In genomic region chr1:78396320-78396913, GRCm38 (mm10) we compare ENCODE assay signal across 9 mouse cellular contexts.
A peak's percentile ranks its signal among the peaks of the same experiment; 100 is the strongest.
DNase-seq lines count a peak whose midpoint lies in the region; ATAC-seq and TF ChIP-seq lines count a peak whose summit lies in the region.
"Had no signal": no experiment of that assay in that cellular context is flagged by ENCODE, and none has a peak within 500 bp of the region (broad histone marks: within the 10 kb centered on the region; RNA-seq: fewer than 3 reads in every experiment).

No protein-coding gene starts in this region.

- H3K4me1 ChIP-seq in heart, embryonic 13.5 days, result peaks cover 16% of the 10 kb centered on the region
- peaks cover 1% of the 10 kb centered on the region; the same call in 1 of the 2 replicates for H3K4me1 ChIP-seq in heart, adult 2 months (ENCODE audit: control insufficient read depth, insufficient read depth, low read length)
- H3K4me1 ChIP-seq in midbrain, embryonic 11.5 days (ENCODE audit: control insufficient read depth, insufficient read depth, low read length), result peaks cover 13% of the 10 kb centered on the region
- peaks cover 11% of the 10 kb centered on the region for H3K4me1 ChIP-seq in midbrain, embryonic 13.5 days (replicated peaks)

- intact Hi-C loops in heart, adult 2 months (cut with DNase I), result no loop called here

- 25% methylated on average over 8 of the region's 8 CpGs for WGBS in heart, embryonic 13.5 days
- WGBS in heart, adult 2 months, result 32% methylated on average over 8 of the region's 8 CpGs
- 52% methylated on average over 8 of the region's 8 CpGs for WGBS in midbrain, embryonic 11.5 days
- 53% methylated on average over 8 of the region's 8 CpGs for WGBS in midbrain, embryonic 13.5 days

- no peak for TF ChIP-seq EP300 in heart, adult 2 months (IDR thresholded peaks at IDR 0.05; ENCODE audit: insufficient read depth, low read depth, low read length)

- TF ChIP-seq CTCF in heart, adult 2 months (IDR thresholded peaks at IDR 0.05), result no peak

- no peaks in the 10 kb centered on the region for H3K9me3 ChIP-seq in heart, embryonic 13.5 days
- no peaks in the 10 kb centered on the region for H3K9me3 ChIP-seq in midbrain, embryonic 11.5 days (ENCODE audit: control insufficient read depth, low read length)
- no peaks in the 10 kb centered on the region for H3K9me3 ChIP-seq in midbrain, embryonic 13.5 days

- H3K36me3 ChIP-seq in heart, embryonic 13.5 days, result no peaks in the 10 kb centered on the region
- H3K36me3 ChIP-seq in heart, adult 2 months (ENCODE audit: control insufficient read depth, insufficient read depth, low read length), result no peaks in the 10 kb centered on the region
- no peaks in the 10 kb centered on the region for H3K36me3 ChIP-seq in midbrain, embryonic 11.5 days (ENCODE audit: control insufficient read depth, insufficient read depth, low read length)
- H3K36me3 ChIP-seq in midbrain, embryonic 13.5 days, result no peaks in the 10 kb centered on the region

- 0 out of 2 replicates have a peak, but pooled peaks cover 5% of the 10 kb centered on the region for H3K27me3 ChIP-seq in heart, embryonic 13.5 days (replicated peaks)
- no peaks in the 10 kb centered on the region for H3K27me3 ChIP-seq in heart, adult 2 months (ENCODE audit: control insufficient read depth, insufficient read depth, low read length)
- H3K27me3 ChIP-seq in midbrain, embryonic 11.5 days (ENCODE audit: control insufficient read depth, insufficient read depth, low read length), result no peaks in the 10 kb centered on the region
- H3K27me3 ChIP-seq in midbrain, embryonic 13.5 days, result no peaks in the 10 kb centered on the region

- no peak overlapping the region for H3K4me3 ChIP-seq in heart, embryonic 13.5 days
- H3K4me3 ChIP-seq in heart, adult 2 months, result no peak overlapping the region
- H3K4me3 ChIP-seq in midbrain, embryonic 11.5 days (ENCODE audit: low read depth, low read length), result no peak overlapping the region
- H3K4me3 ChIP-seq in midbrain, embryonic 13.5 days (replicated peaks), result no peak overlapping the region

- H3K27ac ChIP-seq in heart, embryonic 13.5 days (replicated peaks), result peak overlapping the region; percentile 36; the same call in 1 of the 2 replicates
- H3K27ac ChIP-seq in heart, adult 2 months, result no peak overlapping the region
- H3K27ac ChIP-seq in midbrain, embryonic 11.5 days (ENCODE audit: low read depth, low read length), result no peak overlapping the region
- no peak overlapping the region for H3K27ac ChIP-seq in midbrain, embryonic 13.5 days

- no peak for DNase-seq in heart, adult 2 months
- peak; percentile 88 for DNase-seq in midbrain, embryonic 11.5 days (ENCODE audit: low spot score, missing footprints)
- DNase-seq in heart, postnatal 4 days, result peak; percentile 46
- DNase-seq in right cerebral cortex, postnatal 14 days, result no peak
- no peak for DNase-seq in lung, postnatal 14 days
- DNase-seq: lung, adult 2 months had no signal

- TF ChIP-seq POLR2A in heart, adult 2 months (IDR thresholded peaks at IDR 0.05; ENCODE audit: insufficient read depth, low read depth, low read length), result no peak

- peak overlapping the region; percentile 19; the same call in 1 of the 2 replicates for H3K4me2 ChIP-seq in heart, embryonic 13.5 days
- H3K4me2 ChIP-seq in midbrain, embryonic 11.5 days, result no peak overlapping the region
- H3K4me2 ChIP-seq in midbrain, embryonic 13.5 days (replicated peaks), result no peak overlapping the region

- no peak overlapping the region for H3K9ac ChIP-seq in heart, embryonic 13.5 days
- no peak overlapping the region for H3K9ac ChIP-seq in heart, adult 2 months (ENCODE audit: low read depth, low read length)
- H3K9ac ChIP-seq in midbrain, embryonic 11.5 days (ENCODE audit: low read length), result no peak overlapping the region
- H3K9ac ChIP-seq in midbrain, embryonic 13.5 days (replicated peaks), result no peak overlapping the region

- no peaks in the 10 kb centered on the region for H3K79me2 ChIP-seq in heart, adult 2 months (replicated peaks; ENCODE audit: control insufficient read depth, insufficient read depth, low read length)

- no peak for ATAC-seq in heart, embryonic 13.5 days (ENCODE audit: extremely low read depth, insufficient number of reproducible peaks, low FRiP score, low TSS enrichment)
- ATAC-seq in midbrain, embryonic 11.5 days (ENCODE audit: low FRiP score), result no peak
- ATAC-seq in midbrain, embryonic 13.5 days, result no peak
- ATAC-seq in cerebellum, adult (ENCODE audit: insufficient number of reproducible peaks, low FRiP score, low TSS enrichment), result peak; percentile 76

Comparison
In these comparisons a context has a peak if more than half of its experiments do, and no peak if none do; other contexts are left out.
1. DNase-seq: peak in midbrain, embryonic 11.5 days (single experiment) and heart, postnatal 4 days (single experiment); none in heart, adult 2 months (0 of 2), right cerebral cortex, postnatal 14 days (single experiment) and lung, postnatal 14 days (single experiment).